In the genomic region with DNA sequence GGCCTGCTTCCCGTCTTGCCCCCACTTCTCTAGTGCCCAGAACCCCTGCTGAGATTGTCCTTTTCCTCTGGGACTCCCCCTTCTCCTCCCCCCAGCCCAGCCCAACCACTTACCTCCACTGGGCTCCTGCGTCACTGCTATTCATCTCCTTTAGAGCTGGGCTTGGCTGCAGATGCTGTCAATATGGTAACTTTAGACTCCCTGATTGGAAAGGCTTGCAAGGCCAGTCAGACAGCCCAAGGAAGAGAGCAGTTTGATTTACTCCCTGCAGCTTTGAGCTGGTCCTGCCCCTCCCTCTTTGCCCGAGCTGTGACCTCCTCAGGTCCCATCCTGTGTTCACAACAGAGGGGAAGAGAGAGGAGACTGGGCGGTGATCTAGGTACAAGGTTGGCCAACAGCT, we compare ENCODE assay signal across 10 mouse cellular contexts.
DNase-seq lines count a peak whose midpoint lies in the region; ATAC-seq lines count a peak whose summit lies in the region.
"Had no signal": no experiment of that assay in that cellular context is flagged by ENCODE, and none has a peak within 500 bp of the region (broad histone marks: within the 10 kb centered on the region; RNA-seq: fewer than 3 reads in every experiment).

No protein-coding gene starts in this region.

- peak; percentile 56 for DNase-seq in adrenal gland, adult 2 months
- DNase-seq in adrenal gland, postnatal 25 days: no peak
- no peak for DNase-seq in lung, postnatal 36 days
- DNase-seq in left cerebral cortex, adult 8-10 months (ENCODE audit: low spot score in 2 of 2): no peak
- DNase-seq in cerebellum, postnatal 36 days: no peak

- H3K4me2 ChIP-seq in lung, embryonic 15.5 days: no peak overlapping the region
- no peak overlapping the region for H3K4me2 ChIP-seq in kidney, embryonic 16.5 days (replicated peaks; ENCODE audit: low read depth, low read length)
- no peak overlapping the region for H3K4me2 ChIP-seq in stomach, embryonic 14.5 days (replicated peaks; ENCODE audit: low read depth, low read length)
- H3K4me2 ChIP-seq: forebrain, embryonic 13.5 days had no signal

- peaks cover 50% of the 10 kb centered on the region for H3K4me1 ChIP-seq in lung, embryonic 15.5 days
- peaks cover 52% of the 10 kb centered on the region for H3K4me1 ChIP-seq in kidney, embryonic 16.5 days (ENCODE audit: insufficient read depth, low read length)
- peaks cover 19% of the 10 kb centered on the region for H3K4me1 ChIP-seq in stomach, embryonic 14.5 days (ENCODE audit: control insufficient read depth, insufficient read depth, low read length)

- H3K9ac ChIP-seq in lung, embryonic 15.5 days: no peak overlapping the region
- H3K9ac ChIP-seq in kidney, embryonic 16.5 days (replicated peaks; ENCODE audit: low read length): no peak overlapping the region
- H3K9ac ChIP-seq in stomach, embryonic 14.5 days (replicated peaks; ENCODE audit: low read depth, low read length): no peak overlapping the region
- H3K9ac ChIP-seq: forebrain, embryonic 13.5 days had no signal

- H3K27me3 ChIP-seq in lung, embryonic 15.5 days: no peaks in the 10 kb centered on the region
- no peaks in the 10 kb centered on the region for H3K27me3 ChIP-seq in kidney, embryonic 16.5 days (ENCODE audit: insufficient read depth, low read length)
- H3K27me3 ChIP-seq in stomach, embryonic 14.5 days (ENCODE audit: control insufficient read depth, insufficient read depth, low read length): no peaks in the 10 kb centered on the region
- H3K27me3 ChIP-seq: forebrain, embryonic 13.5 days had no signal

- WGBS in lung, embryonic 15.5 days: 26% methylated on average over 4 of the region's 4 CpGs
- 24% methylated on average over 4 of the region's 4 CpGs for WGBS in kidney, embryonic 16.5 days
- 18% methylated on average over 4 of the region's 4 CpGs for WGBS in stomach, embryonic 14.5 days

- H3K9me3 ChIP-seq in lung, embryonic 15.5 days: no peaks in the 10 kb centered on the region
- H3K9me3 ChIP-seq in kidney, embryonic 16.5 days (ENCODE audit: low read length): no peaks in the 10 kb centered on the region
- H3K9me3 ChIP-seq in stomach, embryonic 14.5 days (ENCODE audit: control insufficient read depth, low read depth, low read length): no peaks in the 10 kb centered on the region
- H3K9me3 ChIP-seq: forebrain, embryonic 13.5 days had no signal

- H3K4me3 ChIP-seq in lung, embryonic 15.5 days: no peak overlapping the region
- no peak overlapping the region for H3K4me3 ChIP-seq in kidney, embryonic 16.5 days (ENCODE audit: low read length)
- H3K4me3 ChIP-seq in stomach, embryonic 14.5 days (ENCODE audit: low read depth, low read length): no peak overlapping the region
- H3K4me3 ChIP-seq: forebrain, embryonic 13.5 days; myocyte had no signal

- peak overlapping the region; percentile 44; the same call in 1 of the 2 replicates for H3K27ac ChIP-seq in lung, embryonic 15.5 days
- H3K27ac ChIP-seq in kidney, embryonic 16.5 days (ENCODE audit: low read length): peak overlapping the region; percentile 62
- peak overlapping the region; percentile 74; the same call in 1 of the 2 replicates for H3K27ac ChIP-seq in stomach, embryonic 14.5 days (ENCODE audit: low read length)
- H3K27ac ChIP-seq: forebrain, embryonic 13.5 days had no signal

- 0 out of 2 replicates have a peak, but pooled peaks have one; percentile 39 for ATAC-seq in lung, embryonic 15.5 days (ENCODE audit: borderline replicate concordance, extremely low read depth, low FRiP score, low TSS enrichment)
- peak; percentile 61 for ATAC-seq in kidney, embryonic 16.5 days (ENCODE audit: low FRiP score, low TSS enrichment)
- ATAC-seq in stomach, embryonic 14.5 days (ENCODE audit: insufficient number of reproducible peaks, insufficient read depth, low FRiP score, low read depth): peak; percentile 64
- ATAC-seq: forebrain, embryonic 13.5 days had no signal

- no peaks in the 10 kb centered on the region for H3K36me3 ChIP-seq in lung, embryonic 15.5 days
- H3K36me3 ChIP-seq in kidney, embryonic 16.5 days (ENCODE audit: insufficient read depth, low read length): no peaks in the 10 kb centered on the region
- no peaks in the 10 kb centered on the region for H3K36me3 ChIP-seq in stomach, embryonic 14.5 days (ENCODE audit: control insufficient read depth, insufficient read depth, low read length)
